Mouse (Mus musculus): ENCODE results near the gene Gpam.

GRCm38 (mm10) chr19:55096666-55097065 is 30.4 kb downstream of the Gpam start:
- TF ChIP-seq GATA1 (IDR thresholded peaks at IDR 0.05; ENCODE audit: low read length) (no peak), TAL1 (IDR thresholded peaks at IDR 0.05; ENCODE audit: low read length) (no peak)

All from erythroblast, embryonic 14.5 days (primary cell).